Mouse (Mus musculus) embryonic facial prominence, embryonic 14.5 days (tissue): ENCODE data around the gene Nr6a1. TPM values are rescaled to one million over a fixed set of nuclear protein-coding genes. Genes with fewer than 3 reads are reported as not detected.

ENCODE experiments used
- ATAC-seq: fragments of 200-750 bp; cut with Nextera tagmentation; 2 replicates; pipeline ENCODE4 v1.8.0; 2017; ENCODE audit warnings: low read depth, moderate number of reproducible peaks, moderate TSS enrichment
- DNase-seq: peaks from one replicate; pipeline ENCODE4 v3.0.0-alpha.2; 2015; ENCODE audit warnings: low spot score
- H3K27ac ChIP-seq: fragments of 300-500 bp; sonication (generic); replicated peaks from 2 replicates; pipeline ENCODE4 v1.5.1; 2014; ENCODE audit warnings: low read depth, mild to moderate bottlenecking, low read length, moderate library complexity
- H3K27me3 ChIP-seq: fragments of 300-500 bp; sonication (generic); replicated peaks from 2 replicates; pipeline ENCODE4 v1.6.1; 2014; ENCODE audit warnings: low read length; ENCODE audit not compliant: control insufficient read depth, insufficient read depth
- H3K36me3 ChIP-seq: fragments of 300-500 bp; sonication (generic); 2 replicates; pipeline ENCODE4 v1.6.1; 2014; ENCODE audit warnings: low read length, mixed read lengths; ENCODE audit not compliant: control insufficient read depth, insufficient read depth
- H3K4me1 ChIP-seq: fragments of 300-500 bp; sonication (generic); 2 replicates; pipeline ENCODE4 v1.6.1; 2014; ENCODE audit warnings: antibody characterized with exemption, low read length; ENCODE audit not compliant: control insufficient read depth, insufficient read depth
- H3K4me2 ChIP-seq: fragments of 300-500 bp; sonication (generic); 2 replicates; pipeline ENCODE4 v1.6.1; 2014; ENCODE audit warnings: low read depth, mild to moderate bottlenecking, low read length, moderate library complexity, mixed read lengths
- H3K4me3 ChIP-seq: fragments of 300-500 bp; sonication (generic); 2 replicates; pipeline ENCODE4 v1.5.1; 2014; ENCODE audit warnings: low read depth, mild to moderate bottlenecking, low read length
- H3K9ac ChIP-seq: fragments of 300-500 bp; sonication (generic); 2 replicates; pipeline ENCODE4 v1.6.1; 2014; ENCODE audit warnings: low read depth, mild to moderate bottlenecking, low read length, moderate library complexity, mixed read lengths
- H3K9me3 ChIP-seq: fragments of 300-500 bp; sonication (generic); 2 replicates; pipeline ENCODE4 v1.6.1; 2016; ENCODE audit warnings: low read length; ENCODE audit not compliant: control insufficient read depth
- WGBS: fragments of 180-500 bp; shearing (Covaris S2); extraction: QIAGEN DNeasy Blood & Tissue Kit; methylation state at CpG from one replicate; pipeline ENCODE4 v1.1.7; 2014; 5-methylcytosine and 5-hydroxymethylcytosine counted together
- polyA plus RNA-seq: library from polyadenylated mRNA; unstranded; fragments of >200 nt; fragmentation: Nextera tagmentation; extraction: Ambion mirVana; gene quantifications from 2 replicates; pipeline ENCODE4 v1.2.1, GENCODE M21; 2014

The Nr6a1 gene
- polyA plus RNA-seq, 1 experiment from 2014 or later: 1.7 TPM

DNA sequence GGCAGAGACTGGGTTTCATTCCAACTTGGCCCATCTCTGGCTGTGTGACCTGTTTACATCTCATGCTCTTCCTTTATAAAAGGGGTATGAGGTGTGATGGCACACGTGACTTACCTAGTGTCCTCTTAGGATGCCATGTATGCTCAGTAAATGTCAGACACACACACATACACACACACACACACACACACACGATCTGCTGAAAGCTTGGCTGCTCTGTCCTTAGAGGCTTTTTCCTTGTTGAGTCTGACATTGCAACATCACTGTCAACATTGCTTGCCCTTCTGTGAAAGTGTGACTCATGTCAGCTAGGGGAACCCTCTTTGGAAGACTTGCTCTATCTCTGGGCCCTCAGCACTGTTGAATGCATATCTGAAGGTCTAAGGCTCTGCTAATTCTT, 210.1 kb downstream of the Nr6a1 start:
- Histone ChIP-seq H3K27ac (no peak overlapping the region), H3K36me3 (no peaks in the 10 kb centered on the region), H3K9ac (no peak overlapping the region), H3K4me2 (no peak overlapping the region), H3K27me3 (peaks cover 20% of the 10 kb centered on the region), H3K4me3 (no peak overlapping the region), H3K9me3 (no peaks in the 10 kb centered on the region), H3K4me1 (no peaks in the 10 kb centered on the region)
- ATAC-seq (no peak), DNase-seq (no peak)
- WGBS: 83% methylated on average over 2 of the region's 2 CpGs

DNA sequence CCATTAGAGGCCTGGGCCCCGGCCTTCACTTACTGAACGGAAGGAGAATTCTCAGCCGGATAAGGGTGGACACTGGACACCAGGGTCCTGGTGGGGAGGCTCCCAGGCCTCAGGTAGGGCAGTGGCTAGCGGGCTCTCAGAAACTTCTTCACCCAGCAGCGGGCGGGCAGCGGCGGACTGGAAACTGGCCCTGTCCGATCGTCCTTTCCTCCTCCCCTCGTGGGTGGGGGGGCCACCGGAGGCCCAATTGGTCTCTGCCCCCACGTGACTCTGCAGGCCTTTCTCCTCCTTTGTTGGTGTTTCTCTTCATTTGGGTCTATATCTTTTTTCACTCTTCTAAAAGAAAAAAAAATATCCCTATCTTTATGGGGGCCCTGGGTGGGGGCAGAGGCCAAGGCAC, 213.2 kb downstream of the Nr6a1 start, which contains the start of gene Nr5a1:
Gene Nr5a1 (minus strand): TSS at position 219 of the 400 bp plus-strand sequence.
- H3K36me3 ChIP-seq: no peaks in the 10 kb centered on the region
- DNase-seq (no peak), ATAC-seq (no peak)
- no peak within 1 kb of the TSS for H3K27ac ChIP-seq
- H3K4me2 ChIP-seq: no peak within 1 kb of the TSS
- peaks cover 11% of the 10 kb centered on the region for H3K4me1 ChIP-seq
- no peaks in the 10 kb centered on the region for H3K9me3 ChIP-seq
- H3K9ac ChIP-seq: no peak within 1 kb of the TSS
- WGBS: 86% methylated on average over 12 of the region's 13 CpGs
- no peak within 1 kb of the TSS for H3K4me3 ChIP-seq
- H3K27me3 ChIP-seq: peaks cover 51% of the 10 kb centered on the region

DNA sequence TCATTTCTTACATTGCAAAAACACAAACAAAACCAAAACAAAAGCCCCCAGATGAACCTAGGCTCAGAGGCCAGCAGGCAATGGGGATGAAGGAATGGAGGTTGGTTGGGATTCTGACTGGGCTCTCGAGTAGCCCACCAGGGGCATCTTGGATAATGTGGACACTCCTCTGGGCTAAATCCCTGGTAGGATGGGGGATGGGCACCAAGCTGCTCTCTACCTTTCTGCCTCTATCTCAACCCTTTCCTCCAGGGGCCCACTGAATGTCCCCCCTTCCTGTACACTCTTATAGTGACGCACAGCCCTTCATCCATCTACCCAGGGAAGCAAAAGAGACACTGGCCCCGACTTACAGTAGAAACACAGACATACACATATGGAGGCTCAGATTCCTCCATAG, 213.9 kb downstream of the Nr6a1 start:
- DNase-seq (no peak), ATAC-seq (no peak)
- Histone ChIP-seq H3K27ac (no peak overlapping the region), H3K27me3 (peaks cover 58% of the 10 kb centered on the region), H3K9me3 (no peaks in the 10 kb centered on the region), H3K4me3 (no peak overlapping the region), H3K9ac (no peak overlapping the region), H3K4me2 (no peak overlapping the region), H3K4me1 (peaks cover 11% of the 10 kb centered on the region), H3K36me3 (no peaks in the 10 kb centered on the region)
- 74% methylated on average over 3 of the region's 3 CpGs for WGBS

DNA sequence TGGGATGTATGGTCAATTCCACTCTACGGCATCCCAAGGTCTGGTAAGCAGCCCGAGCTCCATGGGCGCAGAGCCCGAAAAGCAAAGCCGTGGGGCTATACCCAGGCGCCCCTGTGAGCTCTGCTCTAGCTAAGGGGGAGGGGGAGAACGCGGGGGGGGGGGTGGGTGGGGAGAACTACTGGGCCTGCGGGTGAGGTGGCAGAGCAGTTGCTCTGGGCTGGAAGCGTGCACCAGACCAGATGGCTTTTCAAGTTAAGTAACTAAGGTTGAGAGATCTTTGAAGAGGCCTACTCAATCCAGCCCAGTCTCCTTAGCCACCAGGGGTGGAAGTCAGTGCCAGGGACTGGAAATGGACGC, 214.7 kb downstream of the Nr6a1 start:
- Histone ChIP-seq H3K36me3 (no peaks in the 10 kb centered on the region), H3K9me3 (no peaks in the 10 kb centered on the region), H3K27ac (no peak overlapping the region), H3K9ac (no peak overlapping the region), H3K4me1 (peaks cover 11% of the 10 kb centered on the region), H3K4me3 (no peak overlapping the region), H3K27me3 (peaks cover 67% of the 10 kb centered on the region), H3K4me2 (no peak overlapping the region)
- DNase-seq: no peak
- WGBS: 18% methylated on average over 7 of the region's 11 CpGs
- no peak for ATAC-seq

DNA sequence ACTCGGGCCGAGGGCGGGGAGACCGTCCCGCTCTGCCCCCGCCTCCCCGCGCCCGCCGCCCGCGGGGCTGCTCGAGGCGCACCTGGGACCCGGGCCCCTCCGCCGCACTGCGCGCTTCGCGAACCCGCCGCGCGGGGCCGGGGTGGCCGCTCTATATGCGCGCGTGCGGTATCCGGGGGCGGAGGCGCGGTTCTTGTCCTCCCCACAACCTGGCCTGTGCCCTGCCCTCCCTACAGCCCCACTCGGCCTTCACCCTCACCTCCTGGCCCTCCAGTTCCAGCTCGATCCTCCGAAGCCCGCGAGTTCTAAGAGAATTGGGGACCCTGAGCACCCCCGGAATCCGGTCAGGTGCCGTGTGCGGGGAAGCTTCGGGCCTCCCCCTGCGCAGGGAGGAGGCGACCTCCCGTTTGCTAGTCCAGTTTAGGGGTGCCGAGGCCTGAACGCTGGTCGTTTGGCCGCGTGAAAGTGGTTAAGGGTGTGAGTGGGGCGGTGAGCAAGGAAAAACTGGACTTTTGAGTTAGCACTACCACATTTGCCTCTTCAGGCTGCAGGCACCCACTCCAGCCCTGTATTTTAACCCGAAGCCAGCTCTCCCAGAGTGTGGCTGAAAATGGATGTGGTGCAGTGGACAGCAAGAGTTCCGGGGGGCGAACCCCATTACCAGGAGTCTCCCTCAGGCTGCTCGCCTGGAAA, 215.3 kb downstream of the Nr6a1 start:
- peak overlapping the region; percentile 40 for H3K4me3 ChIP-seq
- ATAC-seq: no peak
- peaks cover 11% of the 10 kb centered on the region for H3K4me1 ChIP-seq
- H3K27ac ChIP-seq: no peak overlapping the region
- H3K27me3 ChIP-seq: peaks cover 72% of the 10 kb centered on the region
- 0 out of 2 replicates have a peak overlapping the region, but pooled peaks have one; percentile 14 for H3K9ac ChIP-seq
- no peaks in the 10 kb centered on the region for H3K36me3 ChIP-seq
- H3K4me2 ChIP-seq: peak overlapping the region; percentile 59
- H3K9me3 ChIP-seq: no peaks in the 10 kb centered on the region
- no peak for DNase-seq
- WGBS: 8% methylated on average over 23 of the region's 58 CpGs

DNA sequence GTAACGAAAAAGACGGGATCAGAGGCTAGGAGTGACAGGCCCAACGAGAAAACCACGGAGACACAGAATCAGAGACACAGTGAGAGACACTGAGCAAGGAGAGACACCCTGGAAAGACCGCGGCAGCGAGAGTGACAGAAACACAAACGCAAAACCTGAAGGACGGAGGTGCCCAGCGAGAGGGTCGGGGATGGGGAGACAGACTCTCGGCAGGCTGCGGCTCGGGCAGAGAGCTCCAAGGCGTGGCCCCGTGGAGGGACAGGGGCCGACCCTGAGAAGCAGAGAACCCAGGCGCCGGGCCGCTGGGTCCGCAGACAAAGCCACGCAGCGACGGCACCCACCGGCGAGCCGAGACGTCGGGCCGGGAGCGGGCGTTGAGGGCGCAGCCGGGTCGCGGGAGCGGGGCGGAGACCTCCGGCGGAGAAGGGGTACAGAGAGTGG, 216.0 kb downstream of the Nr6a1 start:
- Histone ChIP-seq H3K4me1 (peaks cover 11% of the 10 kb centered on the region), H3K4me3 (peak overlapping the region; percentile 40), H3K9me3 (no peaks in the 10 kb centered on the region), H3K27me3 (peaks cover 80% of the 10 kb centered on the region), H3K27ac (no peak overlapping the region), H3K4me2 (peak overlapping the region; percentile 59), H3K9ac (no peak overlapping the region), H3K36me3 (no peaks in the 10 kb centered on the region)
- DNase-seq: no peak
- no peak for ATAC-seq
- WGBS: 3% methylated on average over 14 of the region's 40 CpGs

DNA sequence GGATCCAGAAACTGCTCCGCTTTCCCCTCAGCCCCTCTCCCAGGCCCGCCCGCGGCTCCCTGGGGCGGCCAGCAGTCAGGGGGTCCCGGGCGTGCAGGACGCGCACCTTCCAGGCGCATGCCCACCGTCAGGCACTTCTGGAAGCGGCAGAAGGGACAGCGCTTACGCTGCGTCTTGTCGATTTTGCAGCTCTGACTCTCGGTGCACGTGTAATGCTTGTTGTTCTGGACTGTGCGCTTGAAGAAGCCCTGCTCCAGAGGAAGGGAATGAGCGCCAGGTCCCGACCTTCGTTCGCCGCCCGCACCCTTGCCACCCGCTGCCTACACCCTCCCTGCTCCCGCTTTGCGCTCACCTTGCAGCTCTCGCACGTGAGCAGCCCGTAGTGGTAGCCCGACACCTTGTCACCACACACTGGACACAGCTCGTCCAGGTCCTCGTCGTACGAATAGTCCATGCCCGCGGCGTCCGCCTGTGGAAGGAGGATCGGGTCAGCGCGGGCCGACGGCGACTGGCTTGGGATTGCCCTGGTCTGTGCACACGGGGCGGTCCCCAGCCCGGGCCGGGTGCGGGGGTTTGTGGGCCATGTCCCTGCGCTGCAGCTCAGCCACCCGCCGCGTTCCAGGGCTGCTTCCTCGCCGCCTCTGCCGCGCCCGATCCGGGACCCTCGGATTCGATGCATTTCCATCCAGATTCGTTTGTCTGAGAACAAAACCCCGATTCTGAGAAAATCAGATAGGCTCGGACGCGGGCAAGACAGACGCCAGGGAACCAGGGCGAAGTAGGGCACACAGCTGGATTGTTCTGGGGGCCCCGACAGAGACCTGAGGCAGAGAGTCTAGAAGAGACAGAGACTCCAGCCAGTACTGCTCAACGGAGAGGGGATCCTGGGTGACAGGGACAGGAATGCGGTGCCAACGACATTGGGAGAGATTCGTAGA, 216.9 kb downstream of the Nr6a1 start:
- Histone ChIP-seq H3K36me3 (no peaks in the 10 kb centered on the region), H3K9me3 (no peaks in the 10 kb centered on the region), H3K4me3 (peak overlapping the region; percentile 30), H3K4me1 (peaks cover 11% of the 10 kb centered on the region), H3K9ac (peak overlapping the region; percentile 37; the same call in 1 of the 2 replicates), H3K4me2 (peak overlapping the region; percentile 49), H3K27ac (no peak overlapping the region), H3K27me3 (peaks cover 88% of the 10 kb centered on the region)
- under 1% methylated on average over 61 of the region's 75 CpGs for WGBS
- ATAC-seq (no peak), DNase-seq (no peak)

DNA sequence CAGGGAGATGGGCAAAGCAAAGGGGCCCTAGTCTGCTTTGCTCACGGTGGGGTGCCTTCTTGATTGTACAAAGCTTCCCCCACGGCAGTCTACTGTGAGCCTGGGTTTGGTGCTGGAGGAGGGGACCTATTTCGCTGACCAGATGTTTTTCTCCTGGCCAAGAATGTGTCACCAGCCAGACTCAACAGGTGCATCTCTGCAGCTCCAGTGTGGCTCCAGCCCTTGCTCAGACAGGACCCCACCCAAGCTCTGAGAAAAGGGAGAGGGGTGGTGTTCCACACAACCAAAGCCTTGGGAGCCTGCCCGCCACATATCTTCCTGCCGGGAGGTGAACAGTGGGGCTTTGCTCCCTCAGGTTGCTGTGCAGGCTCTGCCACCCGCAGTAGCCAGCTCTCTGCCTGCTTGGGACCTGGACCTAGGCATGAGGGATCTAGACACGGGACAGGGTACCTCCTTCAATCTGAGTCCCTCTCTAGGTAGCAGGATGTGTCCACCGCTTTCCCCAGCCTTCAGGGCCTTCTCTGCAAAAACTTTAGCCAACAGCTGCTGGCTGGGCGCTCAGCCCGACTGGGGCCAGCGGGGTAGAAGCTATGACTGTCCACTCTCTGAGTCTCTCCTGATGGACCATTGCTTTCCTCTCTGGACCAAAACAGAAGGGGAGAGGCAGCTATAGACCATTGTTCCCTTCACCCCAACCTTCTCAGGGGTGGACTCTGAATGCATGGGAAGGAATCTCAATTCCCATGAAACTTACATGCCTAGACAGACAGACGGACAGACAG, 218.4 kb downstream of the Nr6a1 start:
- Histone ChIP-seq H3K27ac (no peak overlapping the region), H3K4me2 (no peak overlapping the region), H3K9me3 (no peaks in the 10 kb centered on the region), H3K4me1 (peaks cover 11% of the 10 kb centered on the region), H3K27me3 (peaks cover 100% of the 10 kb centered on the region), H3K9ac (no peak overlapping the region), H3K36me3 (no peaks in the 10 kb centered on the region), H3K4me3 (no peak overlapping the region)
- ATAC-seq (no peak), DNase-seq (no peak)
- WGBS: 21% methylated on average over 10 of the region's 12 CpGs
